Comparison of ENCODE assay signal across 20 mouse cellular contexts in the genomic region with DNA sequence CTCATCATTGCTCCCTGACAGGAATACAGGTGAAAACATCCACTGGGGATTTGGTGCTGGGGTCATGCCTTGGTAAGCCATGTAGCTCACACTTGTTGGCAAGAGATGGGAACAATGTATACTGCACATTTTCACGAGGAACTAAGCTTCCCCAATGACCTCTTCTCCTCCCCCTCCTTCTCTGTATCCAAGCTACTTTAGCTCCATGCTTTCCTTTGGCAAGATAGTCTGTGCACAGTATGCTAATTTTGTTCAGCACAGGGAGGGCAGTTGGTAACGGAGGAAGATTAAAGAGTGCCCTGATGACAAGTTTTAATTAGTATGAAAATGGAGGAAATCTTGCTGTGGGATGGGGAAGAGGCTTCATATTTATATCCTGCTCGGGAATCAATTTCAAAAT.
A peak's percentile ranks its signal among the peaks of the same experiment; 100 is the strongest.
DNase-seq lines count a peak whose midpoint lies in the region; ATAC-seq and TF ChIP-seq lines count a peak whose summit lies in the region.
"Had no signal": no experiment of that assay in that cellular context is flagged by ENCODE, and none has a peak within 500 bp of the region (broad histone marks: within the 10 kb centered on the region; RNA-seq: fewer than 3 reads in every experiment).

No protein-coding gene starts in this region.

- 41% methylated on average over 3 of the region's 3 CpGs for WGBS in forebrain, embryonic 13.5 days
- 29% methylated on average over 3 of the region's 3 CpGs for WGBS in forebrain, postnatal 0 days
- 32% methylated on average over 3 of the region's 3 CpGs for WGBS in hindbrain, embryonic 16.5 days
- WGBS in hindbrain, embryonic 10.5 days = 72% methylated on average over 3 of the region's 3 CpGs
- 43% methylated on average over 3 of the region's 3 CpGs for WGBS in midbrain, embryonic 15.5 days
- 59% methylated on average over 3 of the region's 3 CpGs for WGBS in midbrain, embryonic 10.5 days

- no peak overlapping the region for H3K9ac ChIP-seq in forebrain, embryonic 13.5 days
- no peak overlapping the region for H3K9ac ChIP-seq in forebrain, postnatal 0 days
- H3K9ac ChIP-seq in hindbrain, embryonic 16.5 days (ENCODE audit: low read depth, low read length) = no peak overlapping the region
- no peak overlapping the region for H3K9ac ChIP-seq in midbrain, embryonic 15.5 days
- H3K9ac ChIP-seq: forebrain, embryonic 15.5 days; hindbrain, embryonic 12.5 days; intestine, embryonic 15.5 days had no signal

- H3K4me3 ChIP-seq in forebrain, embryonic 13.5 days = no peak overlapping the region
- H3K4me3 ChIP-seq in forebrain, postnatal 0 days (ENCODE audit: low read depth, low read length) = no peak overlapping the region
- no peak overlapping the region for H3K4me3 ChIP-seq in hindbrain, embryonic 16.5 days (ENCODE audit: low read length)
- H3K4me3 ChIP-seq in hindbrain, embryonic 10.5 days = no peak overlapping the region
- H3K4me3 ChIP-seq in midbrain, embryonic 15.5 days = no peak overlapping the region
- no peak overlapping the region for H3K4me3 ChIP-seq in midbrain, embryonic 10.5 days
- H3K4me3 ChIP-seq: forebrain, embryonic 15.5 days; hindbrain, embryonic 12.5 days; intestine, embryonic 15.5 days had no signal

- H3K9me3 ChIP-seq in forebrain, embryonic 13.5 days (replicated peaks) = no peaks in the 10 kb centered on the region
- no peaks in the 10 kb centered on the region for H3K9me3 ChIP-seq in forebrain, postnatal 0 days (ENCODE audit: low read length)
- no peaks in the 10 kb centered on the region for H3K9me3 ChIP-seq in hindbrain, embryonic 16.5 days (ENCODE audit: control insufficient read depth, low read length)
- H3K9me3 ChIP-seq in hindbrain, embryonic 10.5 days = no peaks in the 10 kb centered on the region
- no peaks in the 10 kb centered on the region for H3K9me3 ChIP-seq in midbrain, embryonic 15.5 days
- H3K9me3 ChIP-seq in midbrain, embryonic 10.5 days (replicated peaks) = no peaks in the 10 kb centered on the region
- H3K9me3 ChIP-seq: forebrain, embryonic 15.5 days; hindbrain, embryonic 12.5 days; intestine, embryonic 15.5 days had no signal

- H3K4me1 ChIP-seq in forebrain, embryonic 13.5 days = no peaks in the 10 kb centered on the region
- H3K4me1 ChIP-seq in forebrain, postnatal 0 days (ENCODE audit: insufficient read depth) = no peaks in the 10 kb centered on the region
- 0 out of 2 replicates have a peak, but pooled peaks cover 4% of the 10 kb centered on the region for H3K4me1 ChIP-seq in hindbrain, embryonic 16.5 days (ENCODE audit: control insufficient read depth, insufficient read depth, low read depth, low read length)
- H3K4me1 ChIP-seq in hindbrain, embryonic 10.5 days (replicated peaks) = no peaks in the 10 kb centered on the region
- H3K4me1 ChIP-seq in midbrain, embryonic 15.5 days = peaks cover 9% of the 10 kb centered on the region; the same call in 1 of the 2 replicates
- H3K4me1 ChIP-seq in midbrain, embryonic 10.5 days = no peaks in the 10 kb centered on the region
- H3K4me1 ChIP-seq: forebrain, embryonic 15.5 days; hindbrain, embryonic 12.5 days; intestine, embryonic 15.5 days had no signal

- ATAC-seq in forebrain, embryonic 13.5 days = 0 out of 2 replicates have a peak, but pooled peaks have one; percentile 33
- no peak for ATAC-seq in forebrain, postnatal 0 days
- ATAC-seq in hindbrain, embryonic 16.5 days = peak; percentile 30
- ATAC-seq in midbrain, embryonic 15.5 days (replicated peaks) = peak; percentile 76
- ATAC-seq: activated CD4-positive, CD25-positive, alpha-beta regulatory T cell, adult 4 months; forebrain, embryonic 15.5 days; intestine, embryonic 15.5 days had no signal

- no peak for DNase-seq in forebrain, postnatal 0 days
- no peak for DNase-seq in hindbrain, embryonic 10.5 days (ENCODE audit: low spot score)
- no peak for DNase-seq in midbrain, embryonic 10.5 days (ENCODE audit: low spot score)
- peak; percentile 11 for DNase-seq in brain, adult 2 months (ENCODE audit: low read depth, low spot score)
- DNase-seq: adrenal gland, adult 8-10 months; adrenal gland, postnatal 25 days; cerebellum, adult 18-20 months; cerebellum, adult 9-10 months; cerebellum, postnatal 14 days; gastrocnemius, postnatal 10 days; gastrocnemius, postnatal 36 days; heart, postnatal 36 days had no signal

- no peaks in the 10 kb centered on the region for H3K27me3 ChIP-seq in forebrain, embryonic 13.5 days
- H3K27me3 ChIP-seq in forebrain, postnatal 0 days (ENCODE audit: insufficient read depth, low read length) = no peaks in the 10 kb centered on the region
- H3K27me3 ChIP-seq in hindbrain, embryonic 16.5 days (replicated peaks; ENCODE audit: control insufficient read depth, insufficient read depth, low read length) = no peaks in the 10 kb centered on the region
- H3K27me3 ChIP-seq in hindbrain, embryonic 10.5 days (ENCODE audit: insufficient read depth, poor library complexity, severe bottlenecking) = no peaks in the 10 kb centered on the region
- H3K27me3 ChIP-seq in midbrain, embryonic 15.5 days (replicated peaks) = no peaks in the 10 kb centered on the region
- H3K27me3 ChIP-seq in midbrain, embryonic 10.5 days (ENCODE audit: low read depth, poor library complexity, severe bottlenecking) = no peaks in the 10 kb centered on the region
- H3K27me3 ChIP-seq: forebrain, embryonic 15.5 days; hindbrain, embryonic 12.5 days; intestine, embryonic 15.5 days had no signal

- TF ChIP-seq CTCF in forebrain, postnatal 0 days (IDR thresholded peaks at IDR 0.05; ENCODE audit: low read depth) = no peak

- no peak overlapping the region for H3K4me2 ChIP-seq in forebrain, embryonic 13.5 days
- H3K4me2 ChIP-seq in forebrain, postnatal 0 days (ENCODE audit: low read depth) = no peak overlapping the region
- no peak overlapping the region for H3K4me2 ChIP-seq in hindbrain, embryonic 16.5 days (ENCODE audit: low read length)
- no peak overlapping the region for H3K4me2 ChIP-seq in midbrain, embryonic 15.5 days
- H3K4me2 ChIP-seq: forebrain, embryonic 15.5 days; heart, embryonic 11.5 days; hindbrain, embryonic 12.5 days; intestine, embryonic 15.5 days had no signal

- H3K36me3 ChIP-seq in forebrain, embryonic 13.5 days (ENCODE audit: poor library complexity, severe bottlenecking) = no peaks in the 10 kb centered on the region
- no peaks in the 10 kb centered on the region for H3K36me3 ChIP-seq in forebrain, postnatal 0 days (ENCODE audit: insufficient read depth)
- H3K36me3 ChIP-seq in hindbrain, embryonic 16.5 days (ENCODE audit: control insufficient read depth, insufficient read depth, low read length) = no peaks in the 10 kb centered on the region
- H3K36me3 ChIP-seq in hindbrain, embryonic 10.5 days = no peaks in the 10 kb centered on the region
- no peaks in the 10 kb centered on the region for H3K36me3 ChIP-seq in midbrain, embryonic 15.5 days (replicated peaks)
- no peaks in the 10 kb centered on the region for H3K36me3 ChIP-seq in midbrain, embryonic 10.5 days
- H3K36me3 ChIP-seq: forebrain, embryonic 15.5 days; hindbrain, embryonic 12.5 days; intestine, embryonic 15.5 days had no signal

- H3K27ac ChIP-seq in forebrain, embryonic 13.5 days = no peak overlapping the region
- H3K27ac ChIP-seq in forebrain, postnatal 0 days (ENCODE audit: low read depth, low read length) = no peak overlapping the region
- no peak overlapping the region for H3K27ac ChIP-seq in hindbrain, embryonic 16.5 days (ENCODE audit: low read depth, low read length)
- no peak overlapping the region for H3K27ac ChIP-seq in hindbrain, embryonic 10.5 days
- H3K27ac ChIP-seq in midbrain, embryonic 15.5 days = no peak overlapping the region; the same call in 1 of the 2 replicates
- no peak overlapping the region for H3K27ac ChIP-seq in midbrain, embryonic 10.5 days (replicated peaks)
- H3K27ac ChIP-seq: forebrain, embryonic 15.5 days; hindbrain, embryonic 12.5 days; intestine, embryonic 15.5 days had no signal
